In the genomic region with DNA sequence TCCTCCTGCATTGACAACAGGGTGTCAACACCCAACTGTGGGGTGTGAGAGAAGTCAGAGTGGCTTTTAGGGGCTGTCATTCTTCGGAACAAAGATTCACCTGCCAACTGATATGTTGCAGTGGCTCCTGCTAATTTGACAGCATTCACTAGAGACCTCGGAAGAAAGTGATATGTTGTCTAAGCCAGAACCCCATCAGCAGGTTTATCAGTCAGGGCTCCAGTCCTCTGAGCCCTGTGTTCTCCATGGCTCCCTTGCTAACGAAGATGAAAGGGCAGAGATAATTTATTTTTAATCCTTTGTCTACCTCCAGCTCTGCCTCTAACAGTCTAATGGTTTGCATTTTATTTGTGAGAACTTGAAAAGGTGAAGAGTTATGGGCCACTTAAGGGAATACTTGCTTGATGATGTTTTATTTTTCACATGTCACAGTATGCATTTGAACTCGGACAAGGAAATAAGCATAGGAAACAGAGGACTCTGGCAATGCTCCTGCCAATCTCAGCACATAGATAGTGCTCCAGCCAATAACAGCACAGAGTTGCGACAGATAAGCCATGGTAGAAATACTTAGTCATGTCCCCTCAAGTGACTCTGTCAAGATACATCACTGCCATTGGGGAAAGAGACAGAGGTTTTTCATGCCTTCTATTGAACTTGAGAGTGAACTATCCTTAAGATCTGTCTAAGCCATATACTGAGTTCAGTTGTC, we compare ENCODE assay signal across 15 mouse cellular contexts.
"Had no signal": no experiment of that assay in that cellular context is flagged by ENCODE, and none has a peak within 500 bp of the region (broad histone marks: within the 10 kb centered on the region; RNA-seq: fewer than 3 reads in every experiment).

No protein-coding gene starts in this region.

- ATAC-seq: lung, postnatal 0 days; midbrain, embryonic 13.5 days; midbrain, embryonic 15.5 days had no signal

- H3K4me3 ChIP-seq: lung, embryonic 15.5 days; megakaryocyte, embryonic 14.5 days; midbrain, embryonic 13.5 days; midbrain, embryonic 15.5 days; neural tube, embryonic 12.5 days; stomach, embryonic 15.5 days had no signal

- H3K9me3 ChIP-seq: lung, embryonic 15.5 days; megakaryocyte, embryonic 14.5 days; midbrain, embryonic 13.5 days; midbrain, embryonic 15.5 days; neural tube, embryonic 12.5 days; stomach, embryonic 15.5 days had no signal

- H3K27ac ChIP-seq: lung, embryonic 15.5 days; macrophage; midbrain, embryonic 13.5 days; midbrain, embryonic 15.5 days; neural tube, embryonic 12.5 days; stomach, embryonic 15.5 days; stomach, postnatal 0 days had no signal

- H3K4me1 ChIP-seq: lung, embryonic 15.5 days; megakaryocyte, embryonic 14.5 days; midbrain, embryonic 13.5 days; midbrain, embryonic 15.5 days; neural tube, embryonic 12.5 days; stomach, embryonic 15.5 days had no signal

- H3K36me3 ChIP-seq: lung, embryonic 15.5 days; midbrain, embryonic 13.5 days; midbrain, embryonic 15.5 days; neural tube, embryonic 12.5 days; stomach, embryonic 15.5 days had no signal

- H3K4me2 ChIP-seq: lung, embryonic 15.5 days; midbrain, embryonic 11.5 days; midbrain, embryonic 13.5 days; midbrain, embryonic 15.5 days; neural tube, embryonic 12.5 days; stomach, embryonic 15.5 days had no signal

- H3K27me3 ChIP-seq: lung, embryonic 15.5 days; megakaryocyte, embryonic 14.5 days; midbrain, embryonic 13.5 days; midbrain, embryonic 15.5 days; neural tube, embryonic 12.5 days; stomach, embryonic 15.5 days had no signal

- DNase-seq: lung, postnatal 14 days; lung, postnatal 36 days; thymus, adult 2 months; thymus, postnatal 25 days; thymus, postnatal 4 days had no signal

- H3K9ac ChIP-seq: lung, embryonic 15.5 days; midbrain, embryonic 13.5 days; midbrain, embryonic 15.5 days; neural tube, embryonic 12.5 days; stomach, embryonic 15.5 days had no signal
